Mouse (Mus musculus): ENCODE results near the gene Mrpl52. TPM values are rescaled to one million over a fixed set of nuclear protein-coding genes. Genes with fewer than 3 reads are reported as not detected.
A peak's percentile ranks its signal among the peaks of the same experiment; 100 is the strongest.

Gene Mrpl52
- total and polyA plus RNA-seq, 3 experiments, result 115 to 168 (median 129) TPM

GRCm38 (mm10) chr14:54474744-54475143 is 48.0 kb downstream of the Mrpl52 start:
- no peak overlapping the region for H3K9ac ChIP-seq (ENCODE audit: low read depth, low read length)
- H3K27ac ChIP-seq, result no peak overlapping the region
- H3K79me2 ChIP-seq (replicated peaks; ENCODE audit: control insufficient read depth, insufficient read depth, low read length), result no peaks in the 10 kb centered on the region
- peaks cover 4% of the 10 kb centered on the region for H3K27me3 ChIP-seq (ENCODE audit: control insufficient read depth, insufficient read depth, low read length)
- peaks cover 2% of the 10 kb centered on the region; the same call in 1 of the 2 replicates for H3K4me1 ChIP-seq (ENCODE audit: control insufficient read depth, insufficient read depth, low read length)
- no peak for DNase-seq
- 63% methylated on average over 5 of the region's 5 CpGs for WGBS
- intact Hi-C loops (cut with DNase I), result no loop called here
- TF ChIP-seq POLR2A (IDR thresholded peaks at IDR 0.05; ENCODE audit: insufficient read depth, low read depth, low read length) (no peak), CTCF (IDR thresholded peaks at IDR 0.05) (no peak), EP300 (IDR thresholded peaks at IDR 0.05; ENCODE audit: insufficient read depth, low read depth, low read length) (no peak)
- no peak overlapping the region for H3K4me3 ChIP-seq
- no peaks in the 10 kb centered on the region for H3K36me3 ChIP-seq (ENCODE audit: control insufficient read depth, insufficient read depth, low read length)

GRCm38 (mm10) chr14:54475941-54476844 is 49.5 kb downstream of the Mrpl52 start, which contains the start of gene Rem2:
TSS of gene Rem2 (plus strand) at chr14:54476100.
- H3K27me3 ChIP-seq (ENCODE audit: control insufficient read depth, insufficient read depth, low read length), result peaks cover 4% of the 10 kb centered on the region
- no peak within 1 kb of the TSS for H3K4me3 ChIP-seq
- no peaks in the 10 kb centered on the region for H3K36me3 ChIP-seq (ENCODE audit: control insufficient read depth, insufficient read depth, low read length)
- TF ChIP-seq CTCF (IDR thresholded peaks at IDR 0.05) (no peak), EP300 (IDR thresholded peaks at IDR 0.05; ENCODE audit: insufficient read depth, low read depth, low read length) (no peak), POLR2A (IDR thresholded peaks at IDR 0.05; ENCODE audit: insufficient read depth, low read depth, low read length) (no peak)
- H3K27ac ChIP-seq, result no peak within 1 kb of the TSS
- H3K79me2 ChIP-seq (replicated peaks; ENCODE audit: control insufficient read depth, insufficient read depth, low read length), result no peaks in the 10 kb centered on the region
- 0 out of 2 replicates have a peak within 1 kb of the TSS, but pooled peaks have one; percentile 14 for H3K9ac ChIP-seq (ENCODE audit: low read depth, low read length)
- intact Hi-C loops (cut with DNase I), result no loop called here
- no peak for DNase-seq
- 4% methylated on average over 23 of the region's 23 CpGs for WGBS
- H3K4me1 ChIP-seq (ENCODE audit: control insufficient read depth, insufficient read depth, low read length), result peaks cover 2% of the 10 kb centered on the region; the same call in 1 of the 2 replicates

GRCm38 (mm10) chr14:54477172-54477909 is 50.6 kb downstream of the Mrpl52 start:
- WGBS, result 87% methylated on average over 15 of the region's 15 CpGs
- Histone ChIP-seq H3K9ac (ENCODE audit: low read depth, low read length) (no peak overlapping the region), H3K36me3 (ENCODE audit: control insufficient read depth, insufficient read depth, low read length) (no peaks in the 10 kb centered on the region), H3K4me3 (no peak overlapping the region), H3K4me1 (ENCODE audit: control insufficient read depth, insufficient read depth, low read length) (peaks cover 2% of the 10 kb centered on the region; the same call in 1 of the 2 replicates), H3K27me3 (ENCODE audit: control insufficient read depth, insufficient read depth, low read length) (peaks cover 4% of the 10 kb centered on the region), H3K27ac (no peak overlapping the region), H3K79me2 (replicated peaks; ENCODE audit: control insufficient read depth, insufficient read depth, low read length) (no peaks in the 10 kb centered on the region)
- no peak for DNase-seq
- TF ChIP-seq POLR2A (IDR thresholded peaks at IDR 0.05; ENCODE audit: insufficient read depth, low read depth, low read length) (no peak), EP300 (IDR thresholded peaks at IDR 0.05; ENCODE audit: insufficient read depth, low read depth, low read length) (no peak), CTCF (IDR thresholded peaks at IDR 0.05) (no peak)
- intact Hi-C loops (cut with DNase I), result no loop called here

Other genes starting within 250 kb of the Mrpl52 start
- 100 to 1,000 TPM in 1 of 2 experiments, 10 to 100 TPM in 1; 99.0 to 115 TPM for gene Dad1, start 172.8 kb upstream of the Mrpl52 start, total RNA-seq (2021)
- gene Dad1, start 172.8 kb upstream of the Mrpl52 start, polyA plus RNA-seq (2012; rRNA removed), result 393 and 411 TPM in 2 replicates
- 10 to 100 TPM; 39.2 to 41.8 TPM for gene Abhd4, start 172.7 kb upstream of the Mrpl52 start, total RNA-seq (2021)
- gene Abhd4, start 172.7 kb upstream of the Mrpl52 start, polyA plus RNA-seq (2012; rRNA removed), result 50.2 and 56.8 TPM in 2 replicates
- not detected for gene Olfr49, start 142.0 kb upstream of the Mrpl52 start, total RNA-seq (2021)
- not detected in 2 replicates for gene Olfr49, start 142.0 kb upstream of the Mrpl52 start, polyA plus RNA-seq (2012; rRNA removed)
- 10 to 100 TPM; 78.5 to 88.0 TPM for gene Oxa1l, start 66.1 kb upstream of the Mrpl52 start, total RNA-seq (2021)
- gene Oxa1l, start 66.1 kb upstream of the Mrpl52 start, polyA plus RNA-seq (2012; rRNA removed), result 190 and 205 TPM in 2 replicates
- 1 to 10 TPM; 4.6 to 5.1 TPM for gene Slc7a7, start 9.1 kb upstream of the Mrpl52 start, total RNA-seq (2021)
- gene Slc7a7, start 9.1 kb upstream of the Mrpl52 start, polyA plus RNA-seq (2012; rRNA removed), result 22.0 and 27.0 TPM in 2 replicates
- gene Mmp14, start 4.7 kb downstream of the Mrpl52 start, total RNA-seq (2021), result 10 to 100 TPM; 11.2 to 16.5 TPM
- 23.5 and 26.5 TPM in 2 replicates for gene Mmp14, start 4.7 kb downstream of the Mrpl52 start, polyA plus RNA-seq (2012; rRNA removed)
- gene Lrp10, start 37.2 kb downstream of the Mrpl52 start, total RNA-seq (2021), result 10 to 100 TPM; 47.6 to 60.6 TPM
- 61.3 and 72.4 TPM in 2 replicates for gene Lrp10, start 37.2 kb downstream of the Mrpl52 start, polyA plus RNA-seq (2012; rRNA removed)
- not detected for gene Rem2, start 49.2 kb downstream of the Mrpl52 start, total RNA-seq (2021)
- gene Rem2, start 49.2 kb downstream of the Mrpl52 start, polyA plus RNA-seq (2012; rRNA removed), result not detected in 2 replicates
- 10 to 100 TPM; 27.4 to 29.7 TPM for gene Prmt5, start 90.6 kb downstream of the Mrpl52 start, total RNA-seq (2021)
- 26.8 and 35.8 TPM in 2 replicates for gene Prmt5, start 90.6 kb downstream of the Mrpl52 start, polyA plus RNA-seq (2012; rRNA removed)
- gene Haus4, start 127.7 kb downstream of the Mrpl52 start, total RNA-seq (2021), result 1 to 10 TPM; 3.5 to 3.8 TPM
- gene Haus4, start 127.7 kb downstream of the Mrpl52 start, polyA plus RNA-seq (2012; rRNA removed), result 3.2 and 4.1 TPM in 2 replicates
- 1 to 10 TPM; 4.6 to 4.8 TPM for gene Ajuba, start 150.6 kb downstream of the Mrpl52 start, total RNA-seq (2021)
- gene Ajuba, start 150.6 kb downstream of the Mrpl52 start, polyA plus RNA-seq (2012; rRNA removed), result 7.8 and 13.4 TPM in 2 replicates
- gene 4931414P19Rik, start 179.1 kb downstream of the Mrpl52 start, total RNA-seq (2021), result 1 to 10 TPM; 5.9 to 6.4 TPM
- gene 4931414P19Rik, start 179.1 kb downstream of the Mrpl52 start, polyA plus RNA-seq (2012; rRNA removed), result 2.4 and 4.4 TPM in 2 replicates
- 100 to 1,000 TPM; 164 to 187 TPM for gene Psmb5, start 191.1 kb downstream of the Mrpl52 start, total RNA-seq (2021)
- 180 and 209 TPM in 2 replicates for gene Psmb5, start 191.1 kb downstream of the Mrpl52 start, polyA plus RNA-seq (2012; rRNA removed)
- not detected for gene Psmb11, start 194.5 kb downstream of the Mrpl52 start, total RNA-seq (2021)
- not detected in 2 replicates for gene Psmb11, start 194.5 kb downstream of the Mrpl52 start, polyA plus RNA-seq (2012; rRNA removed)
- gene Gm17606, start 214.0 kb downstream of the Mrpl52 start, total RNA-seq (2021), result not detected
- not detected in 2 replicates for gene Gm17606, start 214.0 kb downstream of the Mrpl52 start, polyA plus RNA-seq (2012; rRNA removed)
- gene Cdh24, start 214.5 kb downstream of the Mrpl52 start, total RNA-seq (2021), result under 1 TPM; 0.18 to 0.31 TPM
- 1.00 and 1.1 TPM in 2 replicates for gene Cdh24, start 214.5 kb downstream of the Mrpl52 start, polyA plus RNA-seq (2012; rRNA removed)

All from heart, adult 2 months (tissue).